In the genomic region with DNA sequence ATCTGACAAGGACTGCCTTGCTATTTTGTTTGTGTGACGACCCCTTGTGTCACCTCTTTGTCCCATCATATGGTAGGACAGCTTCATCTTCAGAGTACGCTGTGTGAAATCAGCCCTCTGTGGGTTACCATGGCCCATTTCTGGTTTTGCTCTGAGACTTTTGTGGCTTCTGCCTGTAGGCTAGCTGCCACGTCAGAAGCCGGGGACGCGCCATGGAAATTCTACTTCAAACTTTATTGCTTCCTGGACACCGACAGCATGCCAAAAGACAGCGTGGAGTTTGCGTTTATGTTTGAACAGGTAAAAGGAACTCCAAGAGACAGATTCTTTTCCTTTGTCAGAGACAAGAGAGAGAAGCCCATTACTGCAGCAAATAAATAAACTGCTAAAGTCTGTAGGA, we compare ENCODE assay signal across 16 mouse cellular contexts.
"Had no signal": no experiment of that assay in that cellular context is flagged by ENCODE, and none has a peak within 500 bp of the region (broad histone marks: within the 10 kb centered on the region; RNA-seq: fewer than 3 reads in every experiment).

No protein-coding gene starts in this region.

- H3K9me3 ChIP-seq: neural tube, embryonic 13.5 days; neural tube, embryonic 15.5 days; stomach, embryonic 15.5 days had no signal

- H3K4me3 ChIP-seq: neural tube, embryonic 13.5 days; neural tube, embryonic 15.5 days; stomach, embryonic 15.5 days had no signal

- H3K9ac ChIP-seq: neural tube, embryonic 13.5 days; neural tube, embryonic 15.5 days; stomach, embryonic 15.5 days had no signal

- H3K27ac ChIP-seq: neural tube, embryonic 13.5 days; neural tube, embryonic 15.5 days; stomach, embryonic 15.5 days; stomach, postnatal 0 days had no signal

- DNase-seq: retina, postnatal 1 day; right cerebral cortex, adult 18-20 months; right cerebral cortex, postnatal 14 days; right cerebral cortex, postnatal 25 days; right cerebral cortex, postnatal 4 days; spleen, adult 18-20 months; thymus, adult 18-20 months; thymus, adult 2 months; thymus, postnatal 14 days; thymus, postnatal 25 days; thymus, postnatal 36 days; thymus, postnatal 4 days had no signal

- H3K4me1 ChIP-seq: neural tube, embryonic 15.5 days; stomach, embryonic 15.5 days had no signal

- H3K4me2 ChIP-seq: neural tube, embryonic 13.5 days; neural tube, embryonic 15.5 days; stomach, embryonic 15.5 days had no signal

- H3K27me3 ChIP-seq: neural tube, embryonic 13.5 days; neural tube, embryonic 15.5 days; stomach, embryonic 15.5 days had no signal
